Mouse (Mus musculus) intestine, embryonic 16.5 days (tissue): ENCODE data around the gene Ndufaf7. TPM values are rescaled to one million over a fixed set of nuclear protein-coding genes. Genes with fewer than 3 reads are reported as not detected.
A peak's percentile ranks its signal among the peaks of the same experiment; 100 is the strongest.

ENCODE experiments used
- ATAC-seq: fragments of 200-750 bp; cut with Nextera tagmentation; 2 replicates; pipeline ENCODE4 v1.8.0; 2017; ENCODE audit warnings: moderate TSS enrichment, moderate library complexity
- H3K27ac ChIP-seq: fragments of 300-500 bp; sonication (generic); 2 replicates; pipeline ENCODE4 v1.5.1; 2014; ENCODE audit warnings: mild to moderate bottlenecking, low read length
- H3K27me3 ChIP-seq: fragments of 300-500 bp; sonication (generic); replicated peaks from 2 replicates; pipeline ENCODE4 v1.6.1; 2014; ENCODE audit warnings: low read length, control low read depth, mixed read lengths; ENCODE audit not compliant: control insufficient read depth, insufficient read depth
- H3K36me3 ChIP-seq: fragments of 300-500 bp; sonication (generic); 2 replicates; pipeline ENCODE4 v1.6.1; 2014; ENCODE audit warnings: low read length, control low read depth; ENCODE audit not compliant: control insufficient read depth, insufficient read depth
- H3K4me1 ChIP-seq: fragments of 300-500 bp; sonication (generic); 2 replicates; pipeline ENCODE4 v1.6.1; 2014; ENCODE audit warnings: low read length, control low read depth, mixed read lengths; ENCODE audit not compliant: control insufficient read depth, insufficient read depth
- H3K4me2 ChIP-seq: fragments of 300-500 bp; sonication (generic); 2 replicates; pipeline ENCODE4 v1.6.1; 2014; ENCODE audit warnings: low read depth, low read length, control low read depth
- H3K4me3 ChIP-seq: fragments of 300-500 bp; sonication (generic); 2 replicates; pipeline ENCODE4 v1.5.1; 2014; ENCODE audit warnings: mild to moderate bottlenecking, low read length
- H3K9ac ChIP-seq: fragments of 300-500 bp; sonication (generic); 2 replicates; pipeline ENCODE4 v1.6.1; 2014; ENCODE audit warnings: low read depth, low read length
- H3K9me3 ChIP-seq: fragments of 300-500 bp; sonication (generic); 2 replicates; pipeline ENCODE4 v1.6.1; 2016; ENCODE audit warnings: low read length, control low read depth; ENCODE audit not compliant: control insufficient read depth
- WGBS: fragments of 180-500 bp; shearing (Covaris S2); extraction: QIAGEN DNeasy Blood & Tissue Kit; methylation state at CpG from one replicate; pipeline ENCODE4 v1.1.7; 2014; 5-methylcytosine and 5-hydroxymethylcytosine counted together
- polyA plus RNA-seq: library from polyadenylated mRNA; unstranded; fragments of >200 nt; fragmentation: Nextera tagmentation; extraction: Ambion mirVana; gene quantifications from 2 replicates; pipeline ENCODE4 v1.2.1, GENCODE M21; 2015

The Ndufaf7 gene
- polyA plus RNA-seq, 1 experiment from 2014 or later: 50.1 TPM

DNA sequence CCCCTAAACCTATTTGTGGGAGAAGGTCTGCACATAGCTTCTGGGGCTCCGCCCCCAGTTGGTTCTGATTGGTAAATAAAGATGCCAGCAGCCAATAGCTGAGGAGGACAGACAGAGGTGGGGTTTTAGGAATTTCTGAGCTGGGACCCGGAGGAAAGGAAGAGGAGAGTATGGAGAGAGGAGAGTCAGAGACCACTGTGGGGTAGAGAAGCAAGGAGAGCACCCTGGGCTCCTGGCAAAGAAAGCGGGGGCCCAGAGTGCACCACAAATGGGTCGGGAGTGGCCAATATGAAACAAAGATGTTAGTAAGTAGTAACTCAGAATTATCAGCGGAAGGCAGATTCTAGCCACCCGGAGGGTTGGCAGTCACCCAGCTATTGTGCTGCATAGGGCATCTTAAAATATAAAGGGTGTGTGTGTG is 24.1 kb upstream of the Ndufaf7 start:
- Histone ChIP-seq H3K9me3 (no peaks in the 10 kb centered on the region), H3K4me3 (peak overlapping the region; percentile 39), H3K9ac (peak overlapping the region; percentile 46), H3K36me3 (no peaks in the 10 kb centered on the region), H3K4me1 (peaks cover 6% of the 10 kb centered on the region; the same call in 1 of the 2 replicates), H3K27me3 (no peaks in the 10 kb centered on the region), H3K27ac (no peak overlapping the region), H3K4me2 (peak overlapping the region; percentile 48)
- WGBS: 28% methylated on average over 6 of the region's 6 CpGs
- no peak for ATAC-seq

DNA sequence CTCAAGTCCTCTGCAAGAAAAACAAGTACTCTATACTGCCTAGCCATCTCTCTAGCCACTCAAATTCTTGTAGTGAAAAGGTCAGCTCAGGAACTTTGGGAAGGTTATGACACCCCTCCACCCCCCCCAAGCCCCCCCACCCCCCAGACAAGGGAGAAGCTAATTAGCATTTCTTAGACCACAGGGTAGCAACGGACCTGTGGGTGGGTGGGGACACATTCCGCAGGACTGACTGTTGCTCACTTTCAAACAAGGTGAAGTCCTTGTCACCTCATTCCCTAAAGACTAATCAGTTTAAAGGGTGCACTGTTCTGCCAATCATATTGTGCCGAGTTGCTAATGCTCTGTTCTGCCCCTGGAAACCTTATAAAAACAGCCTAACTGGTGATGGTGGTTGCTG is 23.0 kb upstream of the Ndufaf7 start:
- no peak overlapping the region for H3K4me3 ChIP-seq
- H3K4me2 ChIP-seq: no peak overlapping the region
- no peak overlapping the region for H3K9ac ChIP-seq
- WGBS: 72% methylated on average over 3 of the region's 3 CpGs
- peaks cover 8% of the 10 kb centered on the region; the same call in 1 of the 2 replicates for H3K4me1 ChIP-seq
- H3K27ac ChIP-seq: no peak overlapping the region
- H3K9me3 ChIP-seq: no peaks in the 10 kb centered on the region
- H3K27me3 ChIP-seq: no peaks in the 10 kb centered on the region
- H3K36me3 ChIP-seq: no peaks in the 10 kb centered on the region
- ATAC-seq: no peak

DNA sequence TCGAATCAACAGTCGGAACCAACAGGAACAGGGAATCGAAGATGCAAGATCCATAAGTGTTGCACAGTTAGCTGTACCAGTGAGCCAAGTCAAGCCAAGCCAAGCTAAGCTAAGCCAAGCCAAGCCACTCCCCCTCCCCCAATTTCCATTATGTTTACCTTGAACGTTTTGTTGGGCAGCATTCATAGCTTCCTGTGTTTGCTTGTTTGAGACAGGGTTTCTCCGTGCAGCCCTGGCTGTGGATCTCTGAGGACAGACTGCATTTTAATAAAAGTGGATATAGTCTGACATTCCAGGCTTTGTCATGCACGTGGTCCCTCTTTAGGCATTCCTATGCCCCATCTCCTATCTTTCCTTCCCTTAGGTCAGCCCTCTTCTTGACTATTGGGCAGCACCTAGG is 21.2 kb upstream of the Ndufaf7 start:
- 49% methylated on average over 6 of the region's 6 CpGs for WGBS
- peak overlapping the region; percentile 68 for H3K4me3 ChIP-seq
- no peaks in the 10 kb centered on the region for H3K9me3 ChIP-seq
- peak overlapping the region; percentile 75 for H3K4me2 ChIP-seq
- peaks cover 8% of the 10 kb centered on the region; the same call in 1 of the 2 replicates for H3K4me1 ChIP-seq
- peaks cover 8% of the 10 kb centered on the region; the same call in 1 of the 2 replicates for H3K36me3 ChIP-seq
- H3K9ac ChIP-seq: peak overlapping the region; percentile 90
- peak; percentile 27 for ATAC-seq
- H3K27ac ChIP-seq: 0 out of 2 replicates have a peak overlapping the region, but pooled peaks have one; percentile 8
- no peaks in the 10 kb centered on the region for H3K27me3 ChIP-seq

DNA sequence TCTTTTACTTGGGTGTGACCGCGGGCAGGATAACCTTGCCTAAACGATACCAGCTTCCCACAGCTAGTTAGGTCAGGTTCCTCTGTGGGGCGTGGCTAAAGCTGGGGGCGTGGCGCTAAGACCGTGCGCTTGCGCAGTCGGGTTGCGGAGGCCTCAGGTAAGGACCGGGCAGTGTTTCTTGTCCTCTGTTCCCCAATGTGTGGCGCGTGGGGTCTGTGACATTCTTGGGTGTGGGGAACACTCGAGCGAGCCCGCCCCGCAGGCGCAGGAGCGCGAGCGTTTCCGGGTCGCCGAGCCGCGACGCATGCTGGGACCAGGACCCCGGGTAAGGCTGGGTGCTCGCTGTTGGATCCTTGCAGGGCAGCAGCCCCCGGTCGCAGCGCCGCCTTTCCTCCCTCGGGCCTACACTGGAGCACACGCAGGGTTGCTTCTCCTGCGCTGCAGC is 20.5 kb upstream of the Ndufaf7 start, which contains the start of gene Cebpzos:
Cebpzos (plus strand) TSS at position 132 of the 445 bp plus-strand sequence.
- Histone ChIP-seq H3K9me3 (no peaks in the 10 kb centered on the region), H3K4me1 (peaks cover 8% of the 10 kb centered on the region; the same call in 1 of the 2 replicates), H3K9ac (peak within 1 kb of the TSS; percentile 90), H3K4me2 (peak within 1 kb of the TSS; percentile 75), H3K36me3 (peaks cover 12% of the 10 kb centered on the region), H3K27me3 (no peaks in the 10 kb centered on the region), H3K4me3 (peak within 1 kb of the TSS; percentile 68), H3K27ac (peak within 1 kb of the TSS; percentile 91)
- peak; percentile 96 for ATAC-seq
- under 1% methylated on average over 37 of the region's 37 CpGs for WGBS

DNA sequence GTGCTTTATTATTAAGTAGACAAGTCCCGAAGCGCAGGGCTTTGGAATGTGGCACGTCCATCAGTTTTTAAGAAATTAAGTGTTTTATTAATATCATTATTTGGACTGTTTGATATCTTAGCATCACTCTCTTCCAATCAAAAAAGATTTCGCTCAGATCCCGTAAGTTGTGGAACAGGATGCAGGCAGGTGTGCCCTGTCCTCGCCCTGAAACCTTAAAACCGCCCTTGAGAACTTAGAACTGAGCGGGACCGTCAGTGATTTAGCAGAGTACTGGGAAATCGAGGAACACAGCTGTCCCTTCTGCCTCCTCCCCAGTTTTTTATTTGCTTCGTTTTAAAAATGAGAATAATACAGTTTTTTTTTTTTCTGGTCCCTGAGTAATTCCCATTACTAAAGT is 20.0 kb upstream of the Ndufaf7 start:
- WGBS: 2% methylated on average over 11 of the region's 11 CpGs
- H3K4me2 ChIP-seq: peak overlapping the region; percentile 75
- H3K9me3 ChIP-seq: no peaks in the 10 kb centered on the region
- peak overlapping the region; percentile 91 for H3K27ac ChIP-seq
- H3K27me3 ChIP-seq: no peaks in the 10 kb centered on the region
- peaks cover 12% of the 10 kb centered on the region for H3K36me3 ChIP-seq
- peak overlapping the region; percentile 90 for H3K9ac ChIP-seq
- H3K4me1 ChIP-seq: peaks cover 8% of the 10 kb centered on the region; the same call in 1 of the 2 replicates
- peak; percentile 50 for ATAC-seq
- H3K4me3 ChIP-seq: peak overlapping the region; percentile 68

DNA sequence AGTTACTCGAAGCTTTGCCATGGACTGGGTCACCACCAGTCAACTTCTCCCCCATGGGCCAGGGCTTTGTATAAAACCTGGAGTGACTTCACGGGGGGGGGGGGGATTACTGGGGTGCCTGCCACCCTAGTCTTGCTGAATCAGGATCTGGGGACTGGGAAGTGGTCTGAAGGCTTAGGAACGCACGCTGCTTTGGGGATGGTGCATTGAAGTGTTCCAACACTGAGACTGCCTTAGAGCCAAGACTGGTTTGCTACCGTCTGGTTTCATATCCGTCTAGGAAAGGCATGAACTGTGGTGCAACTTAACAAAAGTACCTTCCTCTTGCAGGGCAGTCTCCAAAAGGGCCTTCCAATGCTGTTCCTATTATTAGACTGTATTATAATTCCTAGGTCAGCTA is 19.2 kb upstream of the Ndufaf7 start:
- Histone ChIP-seq H3K36me3 (peaks cover 12% of the 10 kb centered on the region), H3K4me2 (peak overlapping the region; percentile 75), H3K27me3 (no peaks in the 10 kb centered on the region), H3K4me1 (peaks cover 8% of the 10 kb centered on the region; the same call in 1 of the 2 replicates), H3K9ac (peak overlapping the region; percentile 90; the same call in 1 of the 2 replicates), H3K27ac (peak overlapping the region; percentile 14; the same call in 1 of the 2 replicates), H3K4me3 (no peak overlapping the region), H3K9me3 (no peaks in the 10 kb centered on the region)
- ATAC-seq: no peak
- 50% methylated on average over 6 of the region's 6 CpGs for WGBS

DNA sequence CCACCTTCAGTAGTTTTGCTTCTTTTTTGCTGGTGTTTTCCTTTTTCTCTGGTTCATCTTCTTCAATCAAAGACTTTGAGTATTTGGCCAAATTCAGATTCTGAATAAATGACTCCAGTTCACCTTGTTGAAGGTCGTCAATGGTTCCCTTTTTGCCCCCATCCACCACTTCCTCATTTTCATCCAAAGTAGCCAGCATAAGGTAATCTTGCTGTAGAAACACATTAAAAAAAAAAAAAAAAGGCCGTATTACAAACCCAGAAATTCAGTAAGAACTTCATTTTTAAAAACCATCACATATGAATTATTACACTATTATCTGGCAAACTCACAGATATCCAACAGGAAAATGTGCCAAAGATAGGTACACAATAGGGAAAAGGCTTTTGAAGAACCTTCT is 1.1 kb upstream of the Ndufaf7 start:
- Histone ChIP-seq H3K4me1 (peaks cover 16% of the 10 kb centered on the region), H3K36me3 (peaks cover 13% of the 10 kb centered on the region), H3K4me2 (peak overlapping the region; percentile 66), H3K9me3 (no peaks in the 10 kb centered on the region), H3K4me3 (peak overlapping the region; percentile 91), H3K27ac (no peak overlapping the region), H3K9ac (peak overlapping the region; percentile 88), H3K27me3 (no peaks in the 10 kb centered on the region)
- no peak for ATAC-seq
- 84% methylated on average over 2 of the region's 2 CpGs for WGBS

DNA sequence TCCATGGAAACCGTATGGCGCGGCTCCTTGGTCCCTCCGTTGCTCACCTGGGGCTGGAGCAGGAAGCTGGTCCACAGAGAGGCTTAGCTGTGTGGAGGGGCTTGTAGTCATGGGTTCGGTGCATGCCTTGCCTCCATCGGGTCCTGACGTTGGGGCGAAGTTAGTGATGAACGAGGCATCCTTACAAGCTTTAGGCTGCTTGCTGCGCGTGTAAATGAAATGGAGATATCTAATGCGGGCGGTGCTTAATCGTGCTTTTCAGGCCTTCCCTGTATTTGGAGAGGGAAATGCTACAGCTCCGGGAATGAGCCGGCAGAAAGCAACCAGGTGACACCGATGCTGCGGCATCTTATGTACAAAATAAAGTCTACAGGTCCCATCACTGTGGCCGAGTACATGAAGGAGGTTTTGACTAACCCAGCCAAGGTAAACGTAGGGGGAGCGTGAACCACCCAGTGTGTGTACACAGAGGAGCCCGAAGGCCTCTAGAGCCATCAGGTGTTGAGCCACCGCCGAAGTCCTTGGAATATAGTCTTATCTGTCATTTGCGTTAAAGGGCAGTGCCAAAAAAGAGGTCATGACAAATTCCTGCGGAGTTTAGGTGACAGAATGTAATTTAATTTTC is 405 bp downstream of the Ndufaf7 start:
- Histone ChIP-seq H3K27me3 (no peaks in the 10 kb centered on the region), H3K27ac (no peak overlapping the region), H3K4me3 (peak overlapping the region; percentile 91), H3K4me2 (peak overlapping the region; percentile 83), H3K36me3 (0 out of 2 replicates have a peak, but pooled peaks cover 6% of the 10 kb centered on the region), H3K4me1 (peaks cover 16% of the 10 kb centered on the region), H3K9me3 (no peaks in the 10 kb centered on the region), H3K9ac (peak overlapping the region; percentile 88)
- ATAC-seq: peak; percentile 31; the same call in 1 of the 2 replicates
- WGBS: 8% methylated on average over 26 of the region's 26 CpGs

DNA sequence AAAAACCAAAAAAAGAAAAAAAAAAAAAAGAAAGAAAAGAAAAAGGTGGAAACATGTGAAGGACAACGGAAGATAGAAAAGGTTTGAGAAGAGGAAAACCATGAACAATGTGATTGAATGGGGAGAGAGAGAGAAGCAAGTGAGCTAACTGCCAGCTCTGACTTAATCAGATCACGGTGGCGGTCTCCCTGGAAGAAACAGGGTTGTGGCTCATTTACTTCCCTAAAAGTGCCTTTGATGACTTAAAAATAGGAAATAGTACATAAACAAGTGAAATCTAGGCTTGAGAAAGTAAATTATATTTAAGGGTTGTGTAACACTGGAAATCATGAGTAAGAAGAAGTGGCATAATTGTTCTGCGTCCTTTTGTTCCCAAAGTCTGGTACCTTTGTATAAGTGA is 2.0 kb downstream of the Ndufaf7 start:
- no peaks in the 10 kb centered on the region for H3K9me3 ChIP-seq
- no peak for ATAC-seq
- 0 out of 2 replicates have a peak, but pooled peaks cover 6% of the 10 kb centered on the region for H3K36me3 ChIP-seq
- no peak overlapping the region for H3K4me3 ChIP-seq
- H3K27me3 ChIP-seq: no peaks in the 10 kb centered on the region
- no peak overlapping the region for H3K27ac ChIP-seq
- WGBS: 93% methylated on average over 4 of the region's 4 CpGs
- no peak overlapping the region for H3K9ac ChIP-seq
- no peak overlapping the region for H3K4me2 ChIP-seq
- peaks cover 11% of the 10 kb centered on the region for H3K4me1 ChIP-seq
